Mouse (Mus musculus): Measurements from ENCODE around the gene Hoxa1. TPM values are rescaled to one million over a fixed set of nuclear protein-coding genes. Genes with fewer than 3 reads are reported as not detected.

Hoxa1 gene
- polyA plus RNA-seq, 1 experiment from 2014 or later = not detected

GRCm38 (mm10) chr6:52160511-52161335 is 2.6 kb upstream of the Hoxa1 start:
- peaks cover 96% of the 10 kb centered on the region for H3K27me3 ChIP-seq (ENCODE audit: control insufficient read depth, insufficient read depth, low read length)
- no peak overlapping the region for H3K9ac ChIP-seq (ENCODE audit: low read length)
- ATAC-seq (replicated peaks; ENCODE audit: low FRiP score) = no peak
- H3K4me2 ChIP-seq (ENCODE audit: low read depth, low read length, severe bottlenecking) = no peak overlapping the region
- no peak overlapping the region for H3K27ac ChIP-seq (ENCODE audit: low read depth, low read length)
- peak; percentile 62 for DNase-seq (ENCODE audit: low spot score)
- no peaks in the 10 kb centered on the region for H3K36me3 ChIP-seq (ENCODE audit: control insufficient read depth, insufficient read depth, low read length)
- H3K4me1 ChIP-seq (replicated peaks; ENCODE audit: control insufficient read depth, insufficient read depth, low read length) = peaks cover 9% of the 10 kb centered on the region
- H3K4me3 ChIP-seq (ENCODE audit: low read depth, low read length) = no peak overlapping the region
- no peaks in the 10 kb centered on the region for H3K9me3 ChIP-seq (ENCODE audit: control insufficient read depth, low read length)
- under 1% methylated on average over 30 of the region's 30 CpGs for WGBS

GRCm38 (mm10) chr6:52159979-52160378 is 1.9 kb upstream of the Hoxa1 start:
- H3K9ac ChIP-seq (ENCODE audit: low read length) = no peak overlapping the region

DNA sequence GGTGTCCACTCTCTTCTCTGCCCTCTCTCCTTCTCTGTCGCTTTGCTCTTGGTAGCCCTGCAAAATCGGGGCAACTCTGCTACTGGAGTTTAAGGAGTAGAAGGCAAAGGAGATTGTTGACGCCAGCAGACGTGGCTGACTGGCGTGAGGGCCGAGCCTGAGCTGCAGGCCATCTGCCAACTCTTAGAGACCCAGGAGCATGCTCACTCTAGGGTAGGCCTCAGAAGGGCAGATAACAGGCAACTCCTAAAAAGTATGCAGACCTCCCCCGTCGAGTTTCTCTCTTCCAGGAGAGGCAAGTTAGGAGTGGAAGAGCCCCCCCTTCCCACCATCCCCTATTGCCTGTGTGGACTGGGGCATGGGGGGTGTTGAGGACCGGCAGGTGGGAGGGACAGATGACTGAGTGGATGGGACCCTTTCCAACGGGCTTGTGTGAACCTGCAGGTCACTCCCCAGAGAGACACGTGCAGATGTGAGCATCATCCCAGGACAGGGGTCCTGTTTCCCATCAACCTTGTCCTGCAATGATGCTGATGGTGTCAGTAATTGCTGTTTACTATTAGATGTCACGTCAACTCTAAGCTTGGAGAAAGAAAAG is 1.1 kb upstream of the Hoxa1 start:
- WGBS = 3% methylated on average over 11 of the region's 12 CpGs
- no peaks in the 10 kb centered on the region for H3K36me3 ChIP-seq (ENCODE audit: control insufficient read depth, insufficient read depth, low read length)
- H3K4me3 ChIP-seq (ENCODE audit: low read depth, low read length) = no peak overlapping the region; the same call in 1 of the 2 replicates
- ATAC-seq (replicated peaks; ENCODE audit: low FRiP score) (no peak), DNase-seq (ENCODE audit: low spot score) (no peak)
- H3K9me3 ChIP-seq (ENCODE audit: control insufficient read depth, low read length) = no peaks in the 10 kb centered on the region
- H3K4me2 ChIP-seq (ENCODE audit: low read depth, low read length, severe bottlenecking) = peak overlapping the region; percentile 99
- H3K9ac ChIP-seq (ENCODE audit: low read length) = no peak overlapping the region
- no peak overlapping the region for H3K27ac ChIP-seq (ENCODE audit: low read depth, low read length)
- peaks cover 96% of the 10 kb centered on the region for H3K27me3 ChIP-seq (ENCODE audit: control insufficient read depth, insufficient read depth, low read length)
- H3K4me1 ChIP-seq (replicated peaks; ENCODE audit: control insufficient read depth, insufficient read depth, low read length) = peaks cover 9% of the 10 kb centered on the region

More at GRCm38 (mm10) chr6:52159979-52160378, 1.9 kb upstream of the Hoxa1 start:
- H3K9me3 ChIP-seq (ENCODE audit: control insufficient read depth, low read length) = no peaks in the 10 kb centered on the region
- no peak overlapping the region for H3K27ac ChIP-seq (ENCODE audit: low read depth, low read length)
- peaks cover 9% of the 10 kb centered on the region for H3K4me1 ChIP-seq (replicated peaks; ENCODE audit: control insufficient read depth, insufficient read depth, low read length)
- no peak for ATAC-seq (replicated peaks; ENCODE audit: low FRiP score)
- H3K27me3 ChIP-seq (ENCODE audit: control insufficient read depth, insufficient read depth, low read length) = peaks cover 96% of the 10 kb centered on the region
- no peak overlapping the region for H3K4me3 ChIP-seq (ENCODE audit: low read depth, low read length)
- no peak overlapping the region for H3K4me2 ChIP-seq (ENCODE audit: low read depth, low read length, severe bottlenecking)
- no peak for DNase-seq (ENCODE audit: low spot score)
- no peaks in the 10 kb centered on the region for H3K36me3 ChIP-seq (ENCODE audit: control insufficient read depth, insufficient read depth, low read length)
- WGBS = 1% methylated on average over 9 of the region's 9 CpGs

GRCm38 (mm10) chr6:52157466-52158275 is 446 bp downstream of the Hoxa1 start:
- under 1% methylated on average over 32 of the region's 32 CpGs for WGBS

DNA sequence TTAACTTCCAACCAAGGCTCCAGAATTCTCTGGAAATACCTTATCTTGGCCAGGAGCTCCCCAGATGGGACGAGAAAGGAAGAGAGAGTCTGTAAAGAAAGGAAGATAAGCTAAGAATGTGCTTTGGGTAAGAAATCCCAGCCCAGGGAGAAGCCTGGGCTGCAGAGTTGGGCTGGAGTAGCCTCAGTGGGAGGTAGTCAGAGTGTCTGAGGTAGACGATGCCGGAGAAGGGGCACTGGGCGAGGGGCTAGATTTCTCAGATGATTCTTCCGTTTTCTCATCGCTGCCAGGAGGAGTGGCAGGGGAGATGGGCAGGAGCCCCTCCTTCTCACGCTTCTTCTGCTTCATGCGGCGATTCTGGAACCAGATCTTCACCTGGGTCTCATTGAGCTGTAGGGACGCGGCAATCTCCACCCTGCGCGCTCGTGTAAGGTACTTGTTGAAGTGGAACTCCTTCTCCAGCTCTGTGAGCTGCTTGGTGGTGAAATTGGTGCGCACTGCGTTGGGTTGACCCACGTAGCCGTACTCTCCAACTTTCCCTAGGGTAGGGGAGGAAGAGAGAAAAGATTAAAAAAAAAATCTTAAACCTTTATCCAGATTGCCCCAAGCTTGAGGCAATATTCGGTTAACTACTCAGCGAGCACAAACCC is 1.4 kb downstream of the Hoxa1 start:
- H3K9me3 ChIP-seq (ENCODE audit: control insufficient read depth, low read length) = no peaks in the 10 kb centered on the region
- H3K4me1 ChIP-seq (replicated peaks; ENCODE audit: control insufficient read depth, insufficient read depth, low read length) = peaks cover 7% of the 10 kb centered on the region
- 1% methylated on average over 20 of the region's 20 CpGs for WGBS
- DNase-seq (ENCODE audit: low spot score) = no peak
- no peak overlapping the region for H3K4me2 ChIP-seq (ENCODE audit: low read depth, low read length, severe bottlenecking)
- no peak overlapping the region for H3K27ac ChIP-seq (ENCODE audit: low read depth, low read length)
- H3K9ac ChIP-seq (ENCODE audit: low read length) = no peak overlapping the region
- H3K4me3 ChIP-seq (ENCODE audit: low read depth, low read length) = no peak overlapping the region
- no peak for ATAC-seq (replicated peaks; ENCODE audit: low FRiP score)
- no peaks in the 10 kb centered on the region for H3K36me3 ChIP-seq (ENCODE audit: control insufficient read depth, insufficient read depth, low read length)
- H3K27me3 ChIP-seq (ENCODE audit: control insufficient read depth, insufficient read depth, low read length) = peaks cover 98% of the 10 kb centered on the region

More at GRCm38 (mm10) chr6:52157466-52158275, 446 bp downstream of the Hoxa1 start:
- no peaks in the 10 kb centered on the region for H3K9me3 ChIP-seq (ENCODE audit: control insufficient read depth, low read length)
- H3K27ac ChIP-seq (ENCODE audit: low read depth, low read length) = no peak overlapping the region
- H3K36me3 ChIP-seq (ENCODE audit: control insufficient read depth, insufficient read depth, low read length) = no peaks in the 10 kb centered on the region
- DNase-seq (ENCODE audit: low spot score) (peak; percentile 57), ATAC-seq (replicated peaks; ENCODE audit: low FRiP score) (peak; percentile 37; the same call in 1 of the 2 replicates)
- peak overlapping the region; percentile 52 for H3K4me3 ChIP-seq (ENCODE audit: low read depth, low read length)
- H3K27me3 ChIP-seq (ENCODE audit: control insufficient read depth, insufficient read depth, low read length) = peaks cover 96% of the 10 kb centered on the region
- H3K4me1 ChIP-seq (replicated peaks; ENCODE audit: control insufficient read depth, insufficient read depth, low read length) = peaks cover 7% of the 10 kb centered on the region
- no peak overlapping the region for H3K9ac ChIP-seq (ENCODE audit: low read length)
- H3K4me2 ChIP-seq (ENCODE audit: low read depth, low read length, severe bottlenecking) = peak overlapping the region; percentile 99

- Histone ChIP-seq H3K36me3 (ENCODE audit: control insufficient read depth, insufficient read depth, low read length) (no peaks in the 10 kb centered on the region), H3K9me3 (ENCODE audit: control insufficient read depth, low read length) (no peaks in the 10 kb centered on the region), H3K9ac (ENCODE audit: low read length) (no peak overlapping the region), H3K4me1 (replicated peaks; ENCODE audit: control insufficient read depth, insufficient read depth, low read length) (peaks cover 7% of the 10 kb centered on the region), H3K4me2 (ENCODE audit: low read depth, low read length, severe bottlenecking) (no peak overlapping the region), H3K4me3 (ENCODE audit: low read depth, low read length) (no peak overlapping the region), H3K27me3 (ENCODE audit: control insufficient read depth, insufficient read depth, low read length) (peaks cover 98% of the 10 kb centered on the region), H3K27ac (ENCODE audit: low read depth, low read length) (no peak overlapping the region)
- 38% methylated on average over 3 of the region's 3 CpGs for WGBS
- DNase-seq (ENCODE audit: low spot score) (no peak), ATAC-seq (replicated peaks; ENCODE audit: low FRiP score) (no peak)
Observed at GRCm38 (mm10) chr6:52155471-52155870, 2.6 kb downstream of the Hoxa1 start.

GRCm38 (mm10) chr6:52154044-52154443 is 4.1 kb downstream of the Hoxa1 start:
- Histone ChIP-seq H3K4me2 (ENCODE audit: low read depth, low read length, severe bottlenecking) (no peak overlapping the region), H3K36me3 (ENCODE audit: control insufficient read depth, insufficient read depth, low read length) (no peaks in the 10 kb centered on the region), H3K4me3 (ENCODE audit: low read depth, low read length) (no peak overlapping the region), H3K9me3 (ENCODE audit: control insufficient read depth, low read length) (no peaks in the 10 kb centered on the region), H3K4me1 (replicated peaks; ENCODE audit: control insufficient read depth, insufficient read depth, low read length) (peaks cover 7% of the 10 kb centered on the region), H3K27me3 (ENCODE audit: control insufficient read depth, insufficient read depth, low read length) (peaks cover 96% of the 10 kb centered on the region), H3K27ac (ENCODE audit: low read depth, low read length) (no peak overlapping the region), H3K9ac (ENCODE audit: low read length) (no peak overlapping the region)
- DNase-seq (ENCODE audit: low spot score) (no peak), ATAC-seq (replicated peaks; ENCODE audit: low FRiP score) (no peak)
- whole genome bisulfite sequencing = 4% methylated on average over 5 of the region's 5 CpGs

DNA sequence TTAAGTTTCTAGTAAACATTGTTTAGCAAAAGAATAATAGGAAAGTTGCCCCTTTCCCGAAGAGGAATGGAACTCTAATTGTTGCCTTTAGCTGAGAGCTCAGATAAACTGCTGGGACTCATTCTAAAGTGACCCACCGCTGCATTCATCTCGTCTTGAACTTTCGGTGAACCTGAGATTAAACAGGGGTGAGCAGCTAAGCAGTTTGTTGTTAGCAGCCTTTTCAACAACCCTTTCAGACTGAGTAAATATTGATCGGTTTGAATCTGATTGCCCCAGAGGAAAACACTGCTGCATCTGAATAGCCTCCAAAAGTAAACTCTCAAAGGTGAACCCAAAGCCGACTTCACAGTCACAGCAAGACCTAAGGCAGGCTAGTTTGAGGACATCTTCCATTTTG is 4.8 kb downstream of the Hoxa1 start:
- no peak overlapping the region for H3K4me3 ChIP-seq (ENCODE audit: low read depth, low read length)
- no peak overlapping the region for H3K9ac ChIP-seq (ENCODE audit: low read length)
- peaks cover 95% of the 10 kb centered on the region for H3K27me3 ChIP-seq (ENCODE audit: control insufficient read depth, insufficient read depth, low read length)
- H3K4me1 ChIP-seq (replicated peaks; ENCODE audit: control insufficient read depth, insufficient read depth, low read length) = no peaks in the 10 kb centered on the region
- H3K36me3 ChIP-seq (ENCODE audit: control insufficient read depth, insufficient read depth, low read length) = no peaks in the 10 kb centered on the region
- H3K9me3 ChIP-seq (ENCODE audit: control insufficient read depth, low read length) = no peaks in the 10 kb centered on the region
- no peak overlapping the region for H3K27ac ChIP-seq (ENCODE audit: low read depth, low read length)
- no peak overlapping the region for H3K4me2 ChIP-seq (ENCODE audit: low read depth, low read length, severe bottlenecking)
- DNase-seq (ENCODE audit: low spot score) (no peak), ATAC-seq (replicated peaks; ENCODE audit: low FRiP score) (no peak)
- WGBS = under 1% methylated on average over 6 of the region's 6 CpGs

Data from forebrain, embryonic 11.5 days (tissue).